Mouse (Mus musculus): Measurements from ENCODE around the gene Prpf40b.

- TF ChIP-seq E2F4 (IDR thresholded peaks at IDR 0.05; ENCODE audit: insufficient read depth), result no peak
- TF ChIP-seq POLR2AphosphoS2 (IDR thresholded peaks at IDR 0.05; ENCODE audit: insufficient read length, low read depth), result no peak
- no peak for TF ChIP-seq POLR2A (IDR thresholded peaks at IDR 0.05; ENCODE audit: insufficient read length, low read depth)
Observed at GRCm38 (mm10) chr15:99262702-99263101, 32.2 kb upstream of the Prpf40b start.
